Comparison of ENCODE assay signal across 25 mouse cellular contexts in the genomic region with DNA sequence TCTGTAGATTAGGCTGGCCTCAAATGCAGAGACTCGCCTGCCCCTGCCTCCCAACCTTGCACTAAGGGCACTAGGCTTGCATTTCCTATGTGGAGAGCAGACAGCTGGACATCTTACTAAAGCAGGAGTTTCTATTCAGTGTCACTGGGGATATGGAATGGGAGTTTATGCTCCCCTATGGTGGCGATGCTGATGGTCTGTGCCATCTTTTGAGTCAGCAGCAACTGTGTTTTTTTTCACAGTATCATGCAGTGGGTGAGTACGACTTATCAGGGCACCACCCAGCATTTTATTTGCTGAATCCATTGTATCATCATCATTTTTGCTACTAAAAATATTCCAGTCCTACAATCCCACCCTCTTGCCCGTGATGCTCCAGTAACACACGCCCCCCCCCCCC.
"Had no signal": no experiment of that assay in that cellular context is flagged by ENCODE, and none has a peak within 500 bp of the region (broad histone marks: within the 10 kb centered on the region; RNA-seq: fewer than 3 reads in every experiment).

No protein-coding gene starts in this region.

- DNase-seq: gastrocnemius, postnatal 14 days; gastrocnemius, postnatal 36 days; heart, adult 11 months; heart, adult 2 months; heart, postnatal 14 days; heart, postnatal 36 days; kidney, adult 11 months; kidney, adult 2 months; kidney, adult 9 months; kidney, postnatal 10 days; kidney, postnatal 25 days; kidney, postnatal 4 days; liver had no signal

- H3K36me3 ChIP-seq: heart, embryonic 13.5 days; heart, embryonic 15.5 days; hindbrain, embryonic 13.5 days; hindbrain, embryonic 15.5 days; limb, embryonic 10.5 days; limb, embryonic 12.5 days had no signal

- H3K27ac ChIP-seq: heart, adult 2 months; heart, embryonic 13.5 days; heart, embryonic 15.5 days; hindbrain, embryonic 13.5 days; hindbrain, embryonic 15.5 days; hindbrain, postnatal 0 days; layer of hippocampus, adult 2 months; left cerebral cortex, adult 2 months; limb, embryonic 10.5 days; limb, embryonic 12.5 days had no signal

- H3K4me3 ChIP-seq: heart, adult 2 months; heart, embryonic 13.5 days; heart, embryonic 15.5 days; hindbrain, embryonic 13.5 days; hindbrain, embryonic 15.5 days; layer of hippocampus, adult 2 months; left cerebral cortex, adult 2 months; limb, embryonic 10.5 days; limb, embryonic 12.5 days had no signal

- H3K27me3 ChIP-seq: heart, embryonic 13.5 days; heart, embryonic 15.5 days; hindbrain, embryonic 13.5 days; hindbrain, embryonic 15.5 days; limb, embryonic 12.5 days had no signal

- ATAC-seq: hindbrain, postnatal 0 days; intestine, embryonic 16.5 days had no signal

- H3K4me2 ChIP-seq: heart, embryonic 11.5 days; heart, embryonic 13.5 days; heart, embryonic 15.5 days; hindbrain, embryonic 13.5 days; hindbrain, embryonic 15.5 days; limb, embryonic 12.5 days; liver, embryonic 11.5 days had no signal

- H3K9me3 ChIP-seq: heart, embryonic 13.5 days; heart, embryonic 15.5 days; hindbrain, embryonic 13.5 days; hindbrain, embryonic 15.5 days; limb, embryonic 10.5 days; limb, embryonic 12.5 days had no signal

- H3K4me1 ChIP-seq: heart, embryonic 13.5 days; heart, embryonic 15.5 days; hindbrain, embryonic 13.5 days; limb, embryonic 10.5 days; limb, embryonic 12.5 days had no signal

- H3K9ac ChIP-seq: heart, embryonic 13.5 days; heart, embryonic 15.5 days; hindbrain, embryonic 13.5 days; hindbrain, embryonic 15.5 days; limb, embryonic 12.5 days had no signal
